Mouse (Mus musculus) liver, adult 2 months (tissue): ENCODE data around the gene Galnt14.

ENCODE experiments used
- CTCF ChIP-seq: fragments of 200-500 bp; IDR thresholded peaks from 2 replicates; pipeline ENCODE4 v1.5.1; 2011; ENCODE audit warnings: low read depth, low read length, control low read depth
- POLR2A ChIP-seq: fragments of 200-500 bp; IDR thresholded peaks from 2 replicates; pipeline ENCODE4 v1.6.1; 2011; ENCODE audit warnings: low read length, control low read depth; ENCODE audit not compliant: insufficient read depth; ENCODE audit errors: extremely low read depth

DNA sequence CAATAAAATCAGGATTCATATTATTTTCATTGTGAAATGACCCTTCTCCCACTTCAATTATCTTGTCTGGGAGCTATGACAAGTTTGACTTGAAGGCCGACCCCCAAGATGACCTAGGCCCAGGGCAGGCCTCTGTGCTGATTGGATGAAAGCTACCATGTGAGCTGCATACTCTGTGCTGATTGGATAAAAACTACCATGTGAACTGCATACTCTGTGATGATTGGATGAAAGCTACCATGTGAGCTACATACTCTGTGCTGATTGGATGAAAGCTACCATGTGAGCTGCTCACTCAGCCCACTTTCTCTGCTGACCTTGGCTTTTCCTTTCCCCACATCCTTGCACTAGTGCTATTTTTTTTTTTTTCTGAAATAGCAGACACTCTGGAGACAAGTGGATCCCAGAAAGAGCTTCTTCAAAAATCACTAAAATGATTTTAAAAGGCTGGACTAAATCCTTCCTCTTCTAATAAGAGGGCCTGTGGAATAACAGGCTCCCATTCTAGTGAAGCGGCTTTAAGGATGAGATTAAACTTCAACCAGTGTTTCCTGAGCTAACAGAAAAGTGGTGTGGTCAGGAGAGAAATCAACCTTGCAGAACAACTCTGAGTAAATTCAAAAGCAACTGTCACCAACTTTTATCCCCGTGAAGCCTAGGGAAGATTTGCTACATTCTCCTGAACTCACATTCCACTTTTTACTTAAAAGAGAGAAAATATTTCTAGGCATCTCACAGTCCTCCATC is 15.9 kb downstream of the Galnt14 start:
- TF ChIP-seq CTCF (no peak), POLR2A (no peak)
